Comparison of ENCODE assay signal across 19 mouse cellular contexts in genomic region chr2:148429001-148429505, GRCm38 (mm10). TPM values are rescaled to one million over a fixed set of nuclear protein-coding genes. Genes with fewer than 3 reads are reported as not detected.
A peak's percentile ranks its signal among the peaks of the same experiment; 100 is the strongest.
DNase-seq lines count a peak whose midpoint lies in the region; ATAC-seq and TF ChIP-seq lines count a peak whose summit lies in the region.
"Had no signal": no experiment of that assay in that cellular context is flagged by ENCODE, and none has a peak within 500 bp of the region (broad histone marks: within the 10 kb centered on the region; RNA-seq: fewer than 3 reads in every experiment).

No protein-coding gene starts in this region.

- 0 out of 2 replicates have a peak, but pooled peaks cover 12% of the 10 kb centered on the region for H3K4me1 ChIP-seq in limb, embryonic 13.5 days
- peaks cover 4% of the 10 kb centered on the region; the same call in 1 of the 2 replicates for H3K4me1 ChIP-seq in limb, embryonic 10.5 days
- H3K4me1 ChIP-seq: kidney, embryonic 15.5 days; liver, embryonic 13.5 days; midbrain, embryonic 13.5 days; neural tube, embryonic 15.5 days had no signal

- intact Hi-C loops in gastrocnemius, adult 2 months (cut with DNase I), result no loop called here

- H3K79me2 ChIP-seq in C2C12 (ENCODE audit: control insufficient read depth, insufficient read depth), result no peaks in the 10 kb centered on the region

- H3K9me3 ChIP-seq in limb, embryonic 13.5 days, result no peaks in the 10 kb centered on the region
- no peaks in the 10 kb centered on the region for H3K9me3 ChIP-seq in limb, embryonic 10.5 days (replicated peaks)
- H3K9me3 ChIP-seq: kidney, embryonic 15.5 days; liver, embryonic 13.5 days; midbrain, embryonic 13.5 days; neural tube, embryonic 15.5 days had no signal

- H3K4me2 ChIP-seq in limb, embryonic 13.5 days (replicated peaks), result no peak overlapping the region
- H3K4me2 ChIP-seq: kidney, embryonic 15.5 days; liver, embryonic 13.5 days; midbrain, embryonic 13.5 days; neural tube, embryonic 15.5 days had no signal

- ATAC-seq in limb, embryonic 13.5 days (ENCODE audit: low FRiP score, low read depth), result peak; percentile 29; the same call in 1 of the 2 replicates
- peak; percentile 23; the same call in 1 of the 2 replicates for ATAC-seq in granulocyte monocyte progenitor cell, adult 5-6 weeks (replicated peaks; ENCODE audit: poor library complexity, severe bottlenecking)
- ATAC-seq in megakaryocyte-erythroid progenitor cell, adult 5-6 weeks (replicated peaks; ENCODE audit: low FRiP score, low TSS enrichment, poor library complexity, severe bottlenecking), result no peak
- ATAC-seq: inflammation-experienced regulatory T-cells, adult 6 months; midbrain, embryonic 13.5 days had no signal

- H3K36me3 ChIP-seq in limb, embryonic 13.5 days, result no peaks in the 10 kb centered on the region
- no peaks in the 10 kb centered on the region for H3K36me3 ChIP-seq in limb, embryonic 10.5 days
- no peaks in the 10 kb centered on the region for H3K36me3 ChIP-seq in C2C12 (ENCODE audit: control insufficient read depth, insufficient read depth)
- H3K36me3 ChIP-seq: kidney, embryonic 15.5 days; liver, embryonic 13.5 days; midbrain, embryonic 13.5 days; neural tube, embryonic 15.5 days had no signal

- H3ac ChIP-seq in C2C12 (ENCODE audit: control insufficient read depth, insufficient read length, low read depth), result no peak overlapping the region

- no peak for DNase-seq in gastrocnemius, adult 2 months
- DNase-seq in gastrocnemius, adult 18-20 months (ENCODE audit: low spot score), result no peak
- DNase-seq in limb, embryonic 10.5 days (ENCODE audit: low spot score), result no peak
- no peak for DNase-seq in right cerebral cortex, adult 2 months (ENCODE audit: low spot score in 2 of 2)
- DNase-seq: adrenal gland, adult 2 months; cerebellum, adult 2 months; gastrocnemius, postnatal 25 days; liver, embryonic 13.5 days; thymus, postnatal 4 days had no signal

- H3K9ac ChIP-seq in limb, embryonic 13.5 days, result no peak overlapping the region
- H3K9ac ChIP-seq: kidney, embryonic 15.5 days; liver, embryonic 13.5 days; midbrain, embryonic 13.5 days; neural tube, embryonic 15.5 days had no signal

- TF ChIP-seq CTCF in gastrocnemius, adult 2 months (IDR thresholded peaks at IDR 0.05), result no peak
- no peak for TF ChIP-seq CTCF in C2C12 (IDR thresholded peaks at IDR 0.05; ENCODE audit: control insufficient read depth, insufficient read depth, insufficient read length)

- no peaks in the 10 kb centered on the region for H3K27me3 ChIP-seq in limb, embryonic 13.5 days
- no peaks in the 10 kb centered on the region for H3K27me3 ChIP-seq in limb, embryonic 10.5 days (ENCODE audit: low read depth, poor library complexity, severe bottlenecking)
- H3K27me3 ChIP-seq in C2C12 (ENCODE audit: control insufficient read depth, insufficient read depth, insufficient read length), result no peaks in the 10 kb centered on the region
- H3K27me3 ChIP-seq: kidney, embryonic 15.5 days; liver, embryonic 13.5 days; midbrain, embryonic 13.5 days; neural tube, embryonic 15.5 days had no signal

- no peaks in the 10 kb centered on the region for H3K79me3 ChIP-seq in C2C12 (ENCODE audit: low read depth)

- H3K27ac ChIP-seq in gastrocnemius, adult 2 months, result peak overlapping the region; percentile 67
- no peak overlapping the region for H3K27ac ChIP-seq in limb, embryonic 13.5 days
- no peak overlapping the region for H3K27ac ChIP-seq in limb, embryonic 10.5 days
- H3K27ac ChIP-seq: kidney, embryonic 15.5 days; liver, embryonic 13.5 days; midbrain, embryonic 13.5 days; neural tube, embryonic 15.5 days had no signal

- H3K4me3 ChIP-seq in gastrocnemius, adult 2 months, result no peak overlapping the region
- H3K4me3 ChIP-seq in limb, embryonic 13.5 days, result no peak overlapping the region
- no peak overlapping the region for H3K4me3 ChIP-seq in limb, embryonic 10.5 days
- no peak overlapping the region for H3K4me3 ChIP-seq in C2C12 (ENCODE audit: insufficient read depth, poor library complexity, severe bottlenecking)
- H3K4me3 ChIP-seq: erythroblast, embryonic 14.5 days; kidney, embryonic 15.5 days; liver, embryonic 13.5 days; midbrain, embryonic 13.5 days; neural tube, embryonic 15.5 days had no signal

TF ChIP-seq in C2C12, 6 proteins besides CTCF, POLR2A, EP300 and RAD21:
- TF ChIP-seq CEBPB (IDR thresholded peaks at IDR 0.05; ENCODE audit: low read depth) (peak; percentile 13), FOSL1 (IDR thresholded peaks at IDR 0.05; ENCODE audit: insufficient read depth, low read length, poor library complexity, severe bottlenecking) (no peak)

RNA-seq across cellular contexts. Expression of gene Cd93, which starts 14.3 kb away (rescaled TPM):
- 10 to 100 TPM; 12.6 to 16.5 TPM for total RNA-seq in gastrocnemius, adult 2 months (2021)
- 10 to 100 TPM in 1 of 2 experiments, 1 to 10 TPM in 1; 7.9 to 14.8 TPM for total RNA-seq in gastrocnemius, adult 18-20 months (2021)
- polyA plus RNA-seq in limb, embryonic 13.5 days (2015; fragmentation: Nextera tagmentation; extraction: Ambion mirVana), result 8.2 and 8.6 TPM in 2 replicates
- 5.0 and 5.5 TPM in 2 replicates for polyA plus RNA-seq in limb, embryonic 10.5 days (2016; fragmentation: Nextera tagmentation; extraction: Ambion mirVana)
- 0.07 TPM for polyA plus RNA-seq in C2C12 (2012; fragmentation: generic; extraction: Trizol)
- 148 and 150 TPM in 2 replicates for total RNA-seq in granulocyte monocyte progenitor cell, adult 5-6 weeks (2014; fragmentation: Nextera tagmentation)
- 145 TPM in 2 replicates for total RNA-seq in granulocyte monocyte progenitor cell, adult 5-6 weeks (2017)
- total RNA-seq in megakaryocyte-erythroid progenitor cell, adult 5-6 weeks (2014; fragmentation: Nextera tagmentation), result 4.0 and 7.3 TPM in 2 replicates
- 3.9 and 13.0 TPM in 2 replicates for total RNA-seq in megakaryocyte-erythroid progenitor cell, adult 5-6 weeks (2017)

RNA-seq across cellular contexts. Expression of gene Thbd, which starts 21.1 kb away (rescaled TPM):
- total RNA-seq in gastrocnemius, adult 2 months (2021), result 10 to 100 TPM; 13.0 to 24.0 TPM
- 10 to 100 TPM; 11.3 to 21.6 TPM for total RNA-seq in gastrocnemius, adult 18-20 months (2021)
- 12.0 and 13.4 TPM in 2 replicates for polyA plus RNA-seq in limb, embryonic 13.5 days (2015; fragmentation: Nextera tagmentation; extraction: Ambion mirVana)
- 2.8 and 4.0 TPM in 2 replicates for polyA plus RNA-seq in limb, embryonic 10.5 days (2016; fragmentation: Nextera tagmentation; extraction: Ambion mirVana)
- polyA plus RNA-seq in C2C12 (2012; fragmentation: generic; extraction: Trizol), result 4.2 TPM
- total RNA-seq in granulocyte monocyte progenitor cell, adult 5-6 weeks (2014; fragmentation: Nextera tagmentation), result 9.7 and 14.6 TPM in 2 replicates
- total RNA-seq in granulocyte monocyte progenitor cell, adult 5-6 weeks (2017), result 11.8 and 13.0 TPM in 2 replicates
- total RNA-seq in megakaryocyte-erythroid progenitor cell, adult 5-6 weeks (2014; fragmentation: Nextera tagmentation), result 0.52 and 3.5 TPM in 2 replicates
- total RNA-seq in megakaryocyte-erythroid progenitor cell, adult 5-6 weeks (2017), result 1.7 and 1.8 TPM in 2 replicates
- polyA plus RNA-seq: erythroblast, embryonic 14.5 days had no signal

RNA-seq across cellular contexts. Expression of gene Sstr4, which starts 33.9 kb away (rescaled TPM):
- total RNA-seq in gastrocnemius, adult 2 months (2021), result under 1 TPM; 0.28 to 0.47 TPM
- not detected for total RNA-seq in gastrocnemius, adult 18-20 months (2021)
- polyA plus RNA-seq in limb, embryonic 13.5 days (2015; fragmentation: Nextera tagmentation; extraction: Ambion mirVana), result 2.0 and 2.5 TPM in 2 replicates
- polyA plus RNA-seq in limb, embryonic 10.5 days (2016; fragmentation: Nextera tagmentation; extraction: Ambion mirVana), result 0.18 and 0.26 TPM in 2 replicates
- not detected for polyA plus RNA-seq in C2C12 (2012; fragmentation: generic; extraction: Trizol)
- total RNA-seq in granulocyte monocyte progenitor cell, adult 5-6 weeks (2014; fragmentation: Nextera tagmentation), result not detected in 2 replicates
- not detected in 2 replicates for total RNA-seq in granulocyte monocyte progenitor cell, adult 5-6 weeks (2017)
- total RNA-seq in megakaryocyte-erythroid progenitor cell, adult 5-6 weeks (2014; fragmentation: Nextera tagmentation), result not detected in 2 replicates
- not detected in 2 replicates for total RNA-seq in megakaryocyte-erythroid progenitor cell, adult 5-6 weeks (2017)
- total RNA-seq: common myeloid progenitor, adult 5-6 weeks had no signal
- polyA plus RNA-seq: erythroblast, embryonic 14.5 days; inflammation-experienced regulatory T-cells, adult 6 months; liver, embryonic 13.5 days had no signal

Comparison
In these comparisons a context has a peak if more than half of its experiments do, and no peak if none do; other contexts are left out.
1. RNA of gene Cd93, which starts 14.3 kb away (total RNA-seq): 145 to 150 TPM in granulocyte monocyte progenitor cell, adult 5-6 weeks; 12.6 to 16.5 TPM in gastrocnemius, adult 2 months, 7.9 to 14.8 TPM in gastrocnemius, adult 18-20 months and 3.9 to 13.0 TPM in megakaryocyte-erythroid progenitor cell, adult 5-6 weeks; every median in the first group is over 4 times any median in the second.